Mouse (Mus musculus) heart, adult 2 months (tissue): Measurements from ENCODE around the gene Glis2. TPM values are rescaled to one million over a fixed set of nuclear protein-coding genes. Genes with fewer than 3 reads are reported as not detected.

Experiments used
- DNase-seq, 2 experiments: peaks; one replicate each; pipeline ENCODE4 v3.0.0; 2021
- H3K27ac ChIP-seq: fragments of 200-600 bp; 2 replicates; pipeline ENCODE4 v1.8.1; 2022
- H3K27me3 ChIP-seq: fragments of 200-500 bp; 2 replicates; pipeline ENCODE4 v1.6.1; 2012; ENCODE audit warnings: mild to moderate bottlenecking, low read length, inconsistent platforms, mixed read lengths; ENCODE audit not compliant: control insufficient read depth, insufficient read depth
- H3K36me3 ChIP-seq: fragments of 200-500 bp; 2 replicates; pipeline ENCODE4 v1.6.1; 2012; ENCODE audit warnings: low read length, inconsistent platforms; ENCODE audit not compliant: control insufficient read depth, insufficient read depth
- H3K4me1 ChIP-seq: fragments of 200-500 bp; 2 replicates; pipeline ENCODE4 v1.6.1; 2011; ENCODE audit warnings: low read length; ENCODE audit not compliant: control insufficient read depth, insufficient read depth
- H3K4me3 ChIP-seq: fragments of 200-600 bp; 2 replicates; pipeline ENCODE4 v1.8.1; 2022
- H3K79me2 ChIP-seq: fragments of 200-500 bp; replicated peaks from 2 replicates; pipeline ENCODE4 v1.6.1; 2012; ENCODE audit warnings: mild to moderate bottlenecking, inconsistent platforms, low read length, moderate library complexity, mixed read lengths; ENCODE audit not compliant: control insufficient read depth, insufficient read depth
- H3K9ac ChIP-seq: fragments of 200-500 bp; 2 replicates; pipeline ENCODE4 v1.6.1; 2012; ENCODE audit warnings: low read depth, mild to moderate bottlenecking, control low read depth, inconsistent platforms, low read length, mixed read lengths
- CTCF ChIP-seq: fragments of 200-600 bp; IDR thresholded peaks from 2 replicates; pipeline ENCODE4 v1.8.1; 2022; ENCODE audit warnings: antibody characterized with exemption, mild to moderate bottlenecking, moderate library complexity
- EP300 ChIP-seq: fragments of 200-500 bp; IDR thresholded peaks from 2 replicates; pipeline ENCODE4 v1.6.1; 2011; ENCODE audit warnings: low read depth, low read length, control low read depth; ENCODE audit not compliant: insufficient read depth
- POLR2A ChIP-seq: fragments of 200-500 bp; IDR thresholded peaks from 2 replicates; pipeline ENCODE4 v1.6.1; 2011; ENCODE audit warnings: mild to moderate bottlenecking, low read depth, low read length, control low read depth; ENCODE audit not compliant: insufficient read depth
- WGBS: fragments of 180-500 bp; shearing (Covaris S2); methylation state at CpG from one replicate; pipeline ENCODE4 v1.1.7; 2018; 5-methylcytosine and 5-hydroxymethylcytosine counted together
- intact Hi-C: fragments of 180-260 bp; cut with DNase I; formaldehyde crosslinking; loops from one replicate; pipeline ENCODE4 v1.15.1; 2025
- polyA plus RNA-seq: library from polyadenylated mRNA; depleted of rRNA; stranded (reverse); fragments of >200 nt; gene quantifications from 2 replicates; pipeline ENCODE4 v1.2.3, GENCODE M21; 2012
- total RNA-seq, 2 experiments: library from RNA; stranded (reverse); gene quantifications; 2 replicates each; pipeline ENCODE4 v1.2.3; 2021

The Glis2 gene
- total and polyA plus RNA-seq, 3 experiments, result 10.0 to 17.3 (median 11.1) TPM

DNA sequence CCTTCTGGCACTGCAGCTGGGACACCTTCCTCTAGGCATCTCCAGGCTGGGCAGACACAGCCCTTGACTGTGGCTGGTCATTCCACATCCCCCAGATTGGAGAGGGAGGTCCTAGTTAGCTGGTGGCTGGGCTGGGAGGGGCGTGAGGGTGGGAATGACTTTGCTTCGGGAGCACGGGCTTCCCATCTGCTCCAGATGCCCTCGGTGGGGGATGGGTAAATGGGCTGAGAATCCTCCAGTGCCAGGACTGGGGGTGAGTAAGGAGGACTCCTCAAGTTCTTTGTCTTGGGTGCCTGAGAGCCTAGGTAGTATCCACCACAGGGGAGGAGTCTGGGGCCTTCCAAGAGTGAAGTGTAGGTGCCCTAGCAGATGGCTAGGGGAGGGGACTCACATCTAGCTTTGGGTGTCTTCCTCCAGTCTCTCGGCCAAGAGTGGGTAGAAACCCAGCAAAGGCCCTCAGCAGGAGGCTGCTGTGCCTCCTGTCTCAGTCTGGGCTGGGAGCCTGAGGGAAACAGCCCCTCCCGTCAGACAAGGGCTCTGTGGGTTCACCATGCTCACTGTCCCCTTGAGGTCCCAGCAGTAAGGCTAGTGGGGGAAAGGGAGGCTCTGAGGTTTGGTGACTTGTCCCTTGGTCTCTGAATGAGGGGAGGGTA is 4.5 kb downstream of the Glis2 start:
- Histone ChIP-seq H3K4me1 (peaks cover 3% of the 10 kb centered on the region; the same call in 1 of the 2 replicates), H3K27ac (no peak overlapping the region), H3K9ac (no peak overlapping the region), H3K4me3 (no peak overlapping the region), H3K79me2 (no peaks in the 10 kb centered on the region), H3K27me3 (no peaks in the 10 kb centered on the region), H3K36me3 (no peaks in the 10 kb centered on the region)
- WGBS, result 32% methylated on average over 6 of the region's 6 CpGs
- TF ChIP-seq CTCF, result no peak
- TF ChIP-seq POLR2A, result no peak
- no peak for TF ChIP-seq EP300
- intact Hi-C loops, result no loop called here
- no peak for DNase-seq

DNA sequence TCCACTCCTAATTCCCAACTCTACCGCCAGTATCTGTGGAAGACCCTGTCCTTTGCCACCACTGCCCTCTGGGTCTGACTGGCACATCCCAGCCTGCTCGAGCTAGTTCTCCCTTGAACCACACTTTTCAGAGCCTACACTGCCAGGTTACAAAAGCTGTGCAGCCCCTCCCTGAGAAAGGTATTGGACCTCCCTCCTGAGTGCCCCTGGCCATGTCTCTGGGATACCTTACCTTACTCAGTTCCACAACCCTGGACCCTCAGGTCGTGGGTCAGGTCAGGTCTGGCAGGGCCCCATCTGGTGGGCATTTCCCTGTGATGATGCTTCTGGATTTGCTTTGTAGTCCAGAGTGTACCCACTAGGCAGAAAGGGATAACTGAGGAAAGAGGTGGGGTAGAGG is 5.1 kb downstream of the Glis2 start:
- peaks cover 4% of the 10 kb centered on the region; the same call in 1 of the 2 replicates for H3K4me1 ChIP-seq
- H3K4me3 ChIP-seq, result no peak overlapping the region
- no peak overlapping the region for H3K9ac ChIP-seq
- H3K27ac ChIP-seq, result no peak overlapping the region
- intact Hi-C loops, result no loop called here
- WGBS, result 81% methylated on average over 3 of the region's 3 CpGs
- no peaks in the 10 kb centered on the region for H3K79me2 ChIP-seq
- no peak for DNase-seq
- no peaks in the 10 kb centered on the region for H3K27me3 ChIP-seq
- TF ChIP-seq POLR2A (no peak), CTCF (no peak), EP300 (no peak)
- H3K36me3 ChIP-seq, result no peaks in the 10 kb centered on the region

DNA sequence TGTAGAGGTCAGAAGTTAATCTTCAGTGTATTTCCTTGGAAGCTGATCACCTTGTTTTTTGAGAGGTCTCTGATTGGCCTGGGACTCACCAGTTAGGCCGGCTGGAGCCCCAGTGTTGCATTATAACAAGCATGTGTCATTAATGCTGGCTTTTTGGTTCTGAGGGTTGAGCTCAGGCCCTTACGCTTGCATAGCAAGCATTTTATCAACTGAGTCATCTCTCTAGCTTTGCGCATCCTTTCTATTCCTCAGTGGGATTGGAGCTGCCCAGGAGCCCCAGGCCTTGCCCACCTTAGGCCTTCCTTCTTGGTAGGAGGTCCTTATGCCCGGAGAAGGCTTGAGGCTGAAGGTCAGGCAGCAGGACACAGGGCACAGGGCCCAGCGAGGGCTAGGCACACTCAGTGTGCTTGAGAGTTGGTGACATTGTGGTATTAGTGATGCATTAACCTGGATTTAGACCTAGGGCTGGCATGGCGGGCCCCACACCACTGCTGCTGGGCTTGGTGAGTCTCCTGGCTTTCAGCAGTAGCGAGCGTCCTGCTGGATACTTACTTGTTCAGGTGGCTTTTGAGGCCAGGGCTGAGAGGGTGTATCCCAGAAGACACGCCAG is 6.3 kb downstream of the Glis2 start:
- TF ChIP-seq CTCF (no peak), POLR2A (no peak), EP300 (no peak)
- Histone ChIP-seq H3K4me1 (peaks cover 5% of the 10 kb centered on the region), H3K27ac (no peak overlapping the region), H3K79me2 (no peaks in the 10 kb centered on the region; the same call in 1 of the 2 replicates), H3K27me3 (no peaks in the 10 kb centered on the region), H3K36me3 (no peaks in the 10 kb centered on the region), H3K4me3 (no peak overlapping the region), H3K9ac (no peak overlapping the region)
- intact Hi-C loops, result no loop called here
- no peak for DNase-seq
- WGBS, result 80% methylated on average over 9 of the region's 9 CpGs

DNA sequence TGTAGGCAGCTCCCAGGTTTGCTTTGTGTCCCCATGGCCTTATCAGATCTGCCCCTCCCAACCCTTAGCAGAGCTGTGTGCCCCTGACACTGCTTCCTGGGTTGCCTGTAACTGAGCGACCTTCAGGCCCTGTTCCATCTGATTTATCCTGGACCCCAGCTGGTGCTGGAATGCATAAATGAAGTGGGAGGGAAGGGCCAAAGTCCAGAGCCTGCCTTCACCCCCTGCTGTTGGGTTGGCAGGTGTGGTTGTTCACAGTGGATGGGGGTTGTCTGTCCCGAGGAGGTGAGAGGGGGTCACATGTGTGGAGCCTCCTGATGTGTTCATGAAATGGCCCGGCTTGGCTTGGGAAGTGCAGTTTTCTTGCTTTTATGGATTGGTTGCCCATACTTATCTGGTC is 7.7 kb downstream of the Glis2 start:
- Histone ChIP-seq H3K9ac (no peak overlapping the region), H3K4me3 (no peak overlapping the region), H3K27me3 (no peaks in the 10 kb centered on the region), H3K4me1 (peaks cover 17% of the 10 kb centered on the region), H3K79me2 (no peaks in the 10 kb centered on the region; the same call in 1 of the 2 replicates), H3K27ac (no peak overlapping the region), H3K36me3 (no peaks in the 10 kb centered on the region)
- TF ChIP-seq EP300, result no peak
- no peak for TF ChIP-seq POLR2A
- no peak for TF ChIP-seq CTCF
- 41% methylated on average over 3 of the region's 3 CpGs for WGBS
- no peak for DNase-seq
- intact Hi-C loops, result no loop called here

DNA sequence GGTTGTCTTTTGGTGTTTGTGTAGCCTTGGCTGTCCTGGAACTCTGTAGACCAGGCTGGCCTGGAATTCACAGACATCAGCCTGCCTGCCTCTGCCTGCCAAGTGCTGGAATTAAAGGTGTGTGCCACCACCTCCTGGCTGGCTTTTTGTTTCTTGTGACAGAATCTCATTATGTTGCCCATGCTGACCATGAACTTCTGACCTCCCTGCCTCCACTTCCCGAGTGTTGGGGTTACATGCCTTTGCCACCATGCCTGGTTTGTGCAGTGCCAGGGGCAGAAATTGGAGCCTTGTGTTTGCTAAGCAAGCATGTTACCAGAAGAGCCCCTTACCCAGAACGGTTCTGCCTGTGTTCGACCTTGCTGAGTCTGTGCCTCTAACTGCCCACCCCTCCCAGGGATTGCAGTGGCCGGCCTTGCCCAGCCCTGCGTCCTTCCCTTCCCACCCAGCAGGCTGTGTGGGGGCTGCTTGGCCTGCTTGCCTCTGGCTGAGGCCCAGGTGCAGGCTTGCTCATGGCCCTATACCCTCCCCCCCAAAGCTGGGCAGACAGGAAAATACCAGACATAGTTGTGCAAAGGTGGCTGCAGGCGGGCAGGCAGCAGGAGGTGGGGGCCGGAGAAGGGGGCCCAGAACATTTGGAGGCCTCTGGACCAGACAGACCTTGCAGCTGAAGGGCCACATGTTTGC is 8.4 kb downstream of the Glis2 start:
- TF ChIP-seq EP300, result no peak
- Histone ChIP-seq H3K27me3 (no peaks in the 10 kb centered on the region), H3K4me1 (peaks cover 22% of the 10 kb centered on the region), H3K9ac (no peak overlapping the region), H3K79me2 (no peaks in the 10 kb centered on the region; the same call in 1 of the 2 replicates), H3K36me3 (no peaks in the 10 kb centered on the region), H3K27ac (no peak overlapping the region), H3K4me3 (no peak overlapping the region)
- DNase-seq, result no peak
- 33% methylated on average over 7 of the region's 7 CpGs for WGBS
- intact Hi-C loops, result no loop called here

DNA sequence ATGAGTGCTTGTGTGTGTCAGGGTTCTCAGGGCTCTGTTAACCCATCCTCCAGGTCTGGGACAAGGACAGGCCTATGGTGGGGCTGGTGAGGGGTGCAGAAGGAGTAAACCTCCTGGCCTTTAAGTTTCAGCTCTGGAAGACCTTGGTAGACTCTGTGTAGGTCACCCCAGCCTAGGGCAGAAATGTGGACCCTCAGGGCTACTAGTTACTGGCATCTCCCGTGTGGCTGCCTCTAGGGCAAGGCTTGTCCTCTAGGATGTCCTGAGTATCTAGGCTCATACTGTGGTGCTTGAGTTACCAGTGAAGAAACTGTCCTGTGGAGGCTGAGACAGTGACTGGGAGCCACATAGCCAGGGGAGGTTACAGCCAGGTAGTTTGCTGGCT is 8.9 kb downstream of the Glis2 start:
- H3K27me3 ChIP-seq, result no peaks in the 10 kb centered on the region
- no peak overlapping the region for H3K9ac ChIP-seq
- H3K79me2 ChIP-seq, result no peaks in the 10 kb centered on the region; the same call in 1 of the 2 replicates
- no peak for DNase-seq
- no peak for TF ChIP-seq POLR2A
- TF ChIP-seq EP300, result no peak
- TF ChIP-seq CTCF, result no peak
- no peak overlapping the region for H3K27ac ChIP-seq
- H3K4me3 ChIP-seq, result no peak overlapping the region
- H3K36me3 ChIP-seq, result no peaks in the 10 kb centered on the region
- H3K4me1 ChIP-seq, result peaks cover 22% of the 10 kb centered on the region
- 52% methylated on average over 1 of the region's 1 CpGs for WGBS
- intact Hi-C loops, result no loop called here
